Mouse (Mus musculus) layer of hippocampus, adult 9-11 months (tissue): ENCODE measurements around the gene Usp2.
"Not testable (repeated sequence)": the region's sequence is repeated elsewhere in the genome, so short reads cannot be mapped to it uniquely, and the experiment has no call there.

Experiments used
- DNase-seq: peaks from one replicate; pipeline ENCODE4 v3.0.0; 2022

Gene Usp2

DNA sequence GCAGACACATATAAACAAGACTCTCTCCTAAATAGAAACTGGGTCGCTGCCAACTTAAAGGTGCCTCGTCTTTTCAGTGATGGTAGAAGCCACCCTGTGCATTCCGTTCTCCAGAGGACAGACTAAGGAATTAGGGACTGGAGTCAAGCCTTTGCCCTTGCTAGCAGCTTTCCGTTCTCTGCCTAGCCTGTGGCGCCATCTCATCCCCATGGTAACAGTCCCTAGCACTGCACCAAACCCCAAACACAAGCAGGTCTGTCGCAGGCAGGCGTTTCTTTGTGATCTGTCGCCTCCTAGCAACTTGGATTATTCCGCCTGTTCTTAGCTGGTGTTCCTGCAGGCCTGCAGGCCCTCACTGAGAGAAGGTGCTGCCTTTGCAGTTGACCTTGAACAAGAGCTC lies 29.7 kb downstream of the Usp2 start:
- DNase-seq: peak; percentile 79

DNA sequence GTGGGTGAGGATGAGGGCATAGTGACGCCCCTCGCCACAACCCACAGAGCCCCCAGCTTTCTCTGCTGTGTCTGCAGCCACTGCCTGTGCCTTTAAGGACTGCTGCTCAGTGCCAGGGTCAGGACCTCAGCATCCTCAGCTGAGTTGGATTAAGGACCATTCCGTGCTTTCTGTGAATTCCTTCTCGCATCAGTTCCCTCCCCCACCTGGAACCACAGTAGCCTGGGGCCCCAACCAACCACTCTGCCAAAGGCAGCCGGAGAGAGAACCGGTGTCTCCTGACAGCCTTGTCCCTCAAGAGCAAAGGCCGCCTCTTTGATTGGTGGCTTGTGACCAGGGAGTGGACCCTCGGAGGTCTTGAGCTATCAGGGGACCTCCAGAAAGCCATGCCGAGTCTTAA lies 34.7 kb downstream of the Usp2 start, which contains the start of gene Mfrp:
Gene Mfrp (plus strand): TSS at position 240 of the 400 bp plus-strand sequence.
- DNase-seq: no peak

DNA sequence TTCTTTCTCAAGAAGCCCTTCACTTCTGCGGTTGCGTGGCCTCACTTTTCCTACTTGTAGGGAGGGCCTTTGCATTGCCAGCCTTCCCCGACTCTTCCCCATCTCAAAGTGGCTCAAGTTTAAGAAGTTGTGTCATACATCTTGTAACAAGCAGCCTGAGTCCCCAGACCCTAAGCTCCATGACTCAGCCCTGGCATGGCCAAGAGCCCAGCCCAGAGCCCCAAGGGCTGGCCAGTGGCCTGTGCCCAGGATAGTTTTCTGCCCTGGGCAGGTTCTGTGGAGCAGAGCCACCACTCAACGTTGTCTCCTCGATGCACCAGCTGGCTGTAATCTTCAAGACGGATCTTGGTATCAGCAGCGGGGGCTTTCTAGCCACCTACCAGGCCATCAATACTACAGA lies 38.1 kb downstream of the Usp2 start:
- DNase-seq: no peak

DNA sequence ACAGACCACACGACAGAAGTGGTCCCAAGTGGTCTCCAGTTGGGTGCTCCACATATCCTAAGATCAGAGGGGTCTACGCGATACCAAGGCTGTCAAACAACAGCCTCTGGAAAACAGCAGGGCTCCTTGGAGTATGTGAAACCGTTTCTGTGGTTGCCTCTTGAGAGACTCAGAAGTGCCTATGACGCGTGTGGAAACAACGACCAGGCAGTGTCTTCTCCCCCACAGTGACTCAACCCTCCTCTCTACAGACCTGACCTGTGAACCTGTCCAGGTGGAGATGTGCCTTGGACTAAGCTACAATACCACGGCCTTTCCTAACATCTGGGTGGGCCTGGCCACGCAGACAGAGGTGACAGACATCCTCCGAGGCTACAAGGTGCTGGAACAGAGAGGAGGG lies 39.0 kb downstream of the Usp2 start:
- no peak for DNase-seq

DNA sequence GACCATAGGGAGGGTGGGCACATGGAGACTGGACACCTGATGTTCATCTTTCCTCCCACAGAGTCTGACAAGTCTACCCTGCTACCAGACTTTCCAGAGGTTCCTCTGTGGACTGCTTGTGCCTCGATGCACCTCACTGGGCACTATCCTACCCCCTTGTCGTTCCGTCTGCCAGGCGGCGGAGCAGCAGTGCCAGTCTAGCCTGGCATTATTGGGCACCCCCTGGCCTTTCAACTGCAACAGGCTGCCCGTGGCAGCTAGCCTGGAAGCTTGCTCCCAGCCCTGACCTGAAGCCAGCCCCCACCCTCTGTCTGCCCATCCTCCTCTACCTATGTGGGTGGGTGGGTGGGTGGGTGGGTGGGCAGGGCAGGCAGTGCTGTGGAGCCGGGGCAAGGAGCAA lies 39.4 kb downstream of the Usp2 start:
- DNase-seq: no peak

DNA sequence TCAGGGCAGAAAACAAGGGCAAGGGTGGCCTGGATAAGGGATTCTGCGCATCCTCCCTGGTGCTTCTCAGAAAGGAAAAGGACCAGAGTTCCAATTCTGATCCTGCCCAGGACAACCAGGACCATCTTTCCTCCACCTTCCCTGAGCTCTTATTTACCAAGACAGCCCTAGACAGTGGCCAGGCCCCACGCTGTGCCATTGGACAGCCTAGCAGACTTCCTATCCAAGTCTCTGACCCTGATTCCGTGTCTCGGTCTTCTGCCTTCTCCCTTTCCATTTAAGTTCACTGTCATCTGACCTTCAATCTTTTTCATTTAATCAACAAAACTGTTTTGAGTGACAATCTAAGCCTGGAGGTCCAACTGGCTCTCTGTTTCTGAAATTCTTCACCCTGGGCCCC lies 39.8 kb downstream of the Usp2 start:
- no peak for DNase-seq

DNA sequence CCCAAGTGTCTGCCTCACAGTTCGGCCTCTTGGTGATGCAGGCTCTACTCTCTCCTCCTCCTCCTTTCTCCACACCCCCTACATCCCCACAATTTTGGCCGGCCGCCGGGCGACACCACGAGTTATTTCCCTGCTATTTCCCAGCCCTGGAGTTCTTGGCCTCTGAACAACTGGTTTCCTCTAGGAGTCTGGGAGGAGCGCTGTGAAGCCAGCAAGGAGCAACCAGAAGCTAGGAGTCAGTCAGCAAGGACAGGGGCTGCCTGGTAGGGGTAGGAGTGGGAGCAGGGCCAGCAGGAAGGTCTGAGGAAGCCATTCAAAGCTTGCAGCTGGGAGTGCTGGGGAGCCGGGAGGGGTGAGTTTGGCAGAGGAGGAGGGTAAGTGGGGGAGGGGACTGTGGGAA lies 40.3 kb downstream of the Usp2 start, which contains the start of gene C1qtnf5:
Gene C1qtnf5 (plus strand): TSS at position 136 of the 400 bp plus-strand sequence.
- peak; percentile 82 for DNase-seq

DNA sequence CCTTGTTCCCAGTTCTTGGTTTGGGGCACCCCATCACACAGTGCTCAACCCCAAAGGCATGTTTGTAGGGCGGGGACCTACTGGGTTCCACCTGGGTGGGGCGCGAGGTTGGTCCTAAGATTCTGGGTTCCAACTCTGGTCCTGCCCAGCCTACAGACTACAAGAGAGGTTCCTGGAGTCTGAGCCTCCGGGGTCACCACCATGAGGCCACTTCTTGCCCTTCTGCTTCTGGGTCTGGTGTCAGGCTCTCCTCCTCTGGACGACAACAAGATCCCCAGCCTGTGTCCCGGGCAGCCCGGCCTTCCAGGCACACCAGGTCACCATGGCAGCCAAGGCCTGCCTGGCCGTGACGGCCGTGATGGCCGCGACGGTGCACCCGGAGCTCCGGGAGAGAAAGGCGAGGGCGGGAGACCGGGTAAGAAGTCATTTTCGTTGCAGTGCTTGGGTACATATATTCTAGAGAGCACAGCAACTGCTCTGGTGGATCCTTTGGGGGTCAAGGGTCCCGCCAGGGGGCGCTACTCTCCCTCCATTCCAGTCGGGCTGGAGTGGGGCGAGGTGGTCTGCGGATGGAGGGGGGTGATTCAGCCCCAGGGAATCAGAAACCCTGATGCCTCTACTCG lies 40.8 kb downstream of the Usp2 start:
- DNase-seq: no peak

DNA sequence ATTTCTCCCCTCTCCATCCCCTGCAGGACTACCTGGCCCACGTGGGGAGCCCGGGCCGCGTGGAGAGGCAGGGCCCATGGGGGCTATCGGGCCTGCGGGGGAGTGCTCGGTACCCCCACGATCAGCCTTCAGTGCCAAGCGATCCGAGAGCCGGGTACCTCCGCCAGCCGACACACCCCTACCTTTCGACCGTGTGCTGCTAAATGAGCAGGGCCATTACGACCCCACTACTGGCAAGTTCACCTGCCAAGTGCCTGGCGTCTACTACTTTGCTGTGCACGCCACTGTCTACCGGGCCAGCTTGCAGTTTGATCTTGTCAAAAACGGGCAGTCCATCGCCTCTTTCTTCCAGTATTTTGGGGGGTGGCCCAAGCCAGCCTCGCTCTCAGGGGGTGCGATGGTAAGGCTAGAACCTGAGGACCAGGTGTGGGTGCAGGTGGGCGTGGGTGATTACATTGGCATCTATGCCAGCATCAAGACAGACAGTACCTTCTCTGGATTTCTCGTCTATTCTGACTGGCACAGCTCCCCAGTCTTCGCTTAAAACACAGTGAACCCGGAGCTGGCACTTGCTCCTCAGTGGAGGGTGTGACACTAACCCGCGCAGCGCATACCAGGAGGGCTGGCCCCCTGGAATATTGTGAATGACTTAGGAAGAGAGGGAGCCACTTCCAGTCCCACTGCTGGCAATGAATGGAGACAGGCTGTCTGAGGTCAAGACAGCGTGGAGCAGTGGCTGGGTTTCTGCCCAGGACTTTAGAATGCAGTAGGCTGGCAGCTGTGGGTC lies 41.6 kb downstream of the Usp2 start:
- DNase-seq: no peak

DNA sequence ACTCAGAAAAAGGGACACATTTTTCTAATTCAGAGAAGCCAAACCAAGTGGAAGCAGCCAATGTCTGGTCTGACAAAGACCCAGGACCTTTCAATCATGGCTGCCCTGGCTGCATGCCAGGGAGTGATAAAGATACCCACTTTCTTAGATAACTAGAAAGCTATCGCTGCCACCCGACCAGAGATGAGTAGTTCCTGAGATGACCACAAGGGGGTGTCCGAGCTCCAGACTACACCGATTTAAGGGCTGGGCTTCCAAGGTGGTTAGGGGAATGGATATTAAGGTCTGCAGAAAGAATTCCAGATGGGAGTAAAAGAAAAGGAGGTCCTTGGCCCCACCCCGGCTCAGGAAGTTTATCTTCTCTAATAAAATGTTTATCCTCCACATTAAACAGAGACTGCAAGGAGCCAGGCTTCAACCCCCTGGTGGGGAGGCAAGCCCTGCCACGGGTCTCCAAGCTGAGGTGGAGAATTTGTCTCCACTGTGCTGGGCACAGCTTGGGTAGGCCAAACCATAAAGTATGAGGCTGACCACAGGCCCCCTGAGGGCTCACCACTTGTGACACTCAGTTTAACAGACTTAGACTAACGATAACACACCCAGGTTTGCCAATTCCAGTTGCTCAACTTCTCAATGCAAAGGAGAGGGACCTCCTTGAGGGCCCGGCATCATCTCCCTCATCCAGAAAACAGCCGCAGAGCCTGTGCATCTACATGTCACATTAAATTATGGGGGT lies 42.7 kb downstream of the Usp2 start:
- DNase-seq: peak; percentile 67

DNA sequence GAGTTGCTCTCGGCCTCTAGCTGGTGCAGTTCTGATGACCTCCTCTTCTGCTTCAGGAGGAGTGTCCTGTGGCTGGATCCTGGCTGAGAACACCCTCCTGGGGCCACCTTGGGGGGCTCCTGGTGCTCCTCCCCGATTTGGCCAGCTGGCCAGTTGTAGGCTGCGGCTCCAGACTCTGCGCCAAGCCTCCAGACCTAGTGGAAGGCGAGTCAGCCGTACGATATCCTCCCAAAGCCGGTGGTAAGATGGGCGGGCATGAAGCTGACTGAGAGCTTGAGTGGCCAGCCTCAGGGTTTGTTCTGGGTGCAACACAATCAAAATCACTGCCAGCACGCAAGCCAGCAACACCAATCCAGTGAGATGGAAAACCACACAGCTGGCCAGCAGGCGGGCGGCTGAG lies 45.1 kb downstream of the Usp2 start:
- DNase-seq: not testable (repeated sequence)

DNA sequence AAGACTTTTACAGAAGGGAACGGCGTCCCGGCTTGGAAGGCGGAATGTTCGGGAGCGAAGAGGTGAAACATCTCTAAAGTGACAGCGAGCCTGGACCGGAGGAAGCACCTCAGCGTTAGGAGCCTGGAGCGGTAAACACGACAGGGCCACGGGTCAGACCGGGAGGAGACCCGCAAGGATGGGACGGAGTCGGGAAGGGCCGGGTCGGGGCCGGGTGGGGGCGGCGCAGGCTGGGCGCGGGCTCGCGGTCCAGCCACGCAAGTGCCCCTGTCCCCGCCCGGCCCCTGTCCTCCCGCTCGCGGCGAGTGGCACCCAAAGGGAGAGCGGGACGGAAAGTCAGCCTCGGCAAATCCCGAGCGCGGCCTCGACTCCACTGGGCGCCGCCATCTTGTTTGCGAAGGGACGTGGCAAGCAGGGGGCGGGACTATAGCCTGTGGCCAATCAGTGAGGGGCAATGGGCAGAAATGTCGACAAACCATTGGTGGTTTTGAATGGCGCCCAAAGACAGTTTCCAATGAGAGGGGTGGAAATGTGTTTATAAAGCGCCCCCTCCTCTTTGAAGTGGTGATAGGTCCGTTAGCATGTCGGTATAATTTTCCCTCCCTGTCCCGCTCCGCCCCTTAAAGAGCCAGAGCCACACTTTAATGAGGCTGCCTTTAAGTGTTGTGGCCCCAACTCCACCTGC lies 46.4 kb downstream of the Usp2 start, which contains the start of the genes Gm49380 and Rnf26:
Gene Gm49380 (minus strand): TSS at position 396 of the 685 bp plus-strand sequence.
Gene Rnf26 (minus strand): TSS at position 413 of the 685 bp plus-strand sequence.
- peak; percentile 98 for DNase-seq

DNA sequence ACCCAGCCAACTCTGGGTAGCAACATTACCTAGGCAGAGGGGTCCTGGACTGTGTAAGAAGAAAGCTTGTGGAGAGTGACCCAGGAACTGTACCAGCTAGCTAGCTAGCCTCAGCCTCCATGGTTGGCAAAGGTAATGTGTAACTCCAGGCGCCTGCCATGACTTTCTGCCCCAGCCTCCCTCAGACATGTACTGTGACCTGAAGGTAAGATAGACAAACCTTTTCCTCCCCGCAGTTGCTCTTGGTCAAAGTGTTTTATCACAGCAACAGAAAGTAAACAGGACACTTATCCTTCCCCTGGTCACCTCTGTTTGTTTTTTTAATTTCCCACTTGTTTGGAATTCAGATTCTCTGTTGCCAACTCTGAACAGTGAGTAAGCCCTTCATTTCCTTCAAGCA lies 47.6 kb downstream of the Usp2 start:
- DNase-seq: no peak

DNA sequence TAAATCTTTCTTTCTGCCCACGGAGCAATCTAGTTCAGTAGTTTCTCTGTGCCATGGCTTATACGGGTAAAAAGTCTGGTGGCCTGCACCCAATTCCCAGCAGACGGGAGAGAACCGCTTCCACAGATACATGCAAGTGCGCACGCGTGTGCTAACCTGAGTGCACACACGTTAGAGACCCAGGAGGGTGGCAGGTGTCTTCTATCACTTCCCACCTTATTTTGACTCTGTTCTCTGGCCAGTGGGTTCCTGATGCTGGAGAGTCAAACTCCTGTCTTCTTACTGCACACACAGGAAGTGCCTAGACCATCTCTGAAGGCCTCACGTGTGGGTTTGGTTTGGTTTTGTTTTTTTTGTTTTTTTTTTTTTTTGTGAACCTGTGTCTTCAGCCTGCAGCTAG lies 48.8 kb downstream of the Usp2 start:
- no peak for DNase-seq

DNA sequence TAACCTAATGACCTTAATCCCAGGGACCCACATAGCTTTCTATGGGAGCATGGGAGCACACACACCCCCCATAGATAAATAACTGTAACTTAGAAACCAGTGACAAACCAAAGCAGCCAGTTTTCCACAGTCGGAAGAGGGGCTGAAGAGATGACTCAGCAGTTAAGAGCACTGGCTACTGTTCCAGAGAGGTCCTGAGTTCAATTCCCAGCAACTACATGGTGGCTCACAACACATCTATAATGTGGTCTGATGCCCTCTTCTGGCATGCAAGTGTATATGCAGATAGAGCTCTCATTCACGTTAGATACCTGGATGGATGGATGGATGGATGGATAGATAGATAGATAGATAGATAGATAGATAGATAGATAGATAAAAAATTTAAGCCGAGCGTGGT lies 49.4 kb downstream of the Usp2 start:
- no peak for DNase-seq

DNA sequence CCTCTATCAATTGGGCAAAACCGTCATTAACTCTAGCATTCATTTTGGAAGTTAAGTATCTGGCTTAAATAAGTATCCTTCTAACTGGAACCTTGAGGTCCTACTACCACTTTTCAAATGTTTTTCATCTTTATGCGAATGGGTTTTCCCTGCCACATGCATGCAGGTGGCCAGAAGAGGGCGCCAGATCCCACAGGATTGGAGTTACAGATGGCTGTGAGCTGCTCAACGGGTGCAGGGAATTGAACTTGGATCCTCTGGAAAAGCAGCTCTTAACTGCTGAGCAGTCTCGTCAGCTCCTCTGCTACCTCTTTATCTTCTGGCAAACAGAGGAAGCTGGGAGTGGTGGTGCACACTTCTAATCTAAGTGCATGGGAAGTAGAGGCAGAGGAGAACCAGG lies 52.2 kb downstream of the Usp2 start:
- no peak for DNase-seq

DNA sequence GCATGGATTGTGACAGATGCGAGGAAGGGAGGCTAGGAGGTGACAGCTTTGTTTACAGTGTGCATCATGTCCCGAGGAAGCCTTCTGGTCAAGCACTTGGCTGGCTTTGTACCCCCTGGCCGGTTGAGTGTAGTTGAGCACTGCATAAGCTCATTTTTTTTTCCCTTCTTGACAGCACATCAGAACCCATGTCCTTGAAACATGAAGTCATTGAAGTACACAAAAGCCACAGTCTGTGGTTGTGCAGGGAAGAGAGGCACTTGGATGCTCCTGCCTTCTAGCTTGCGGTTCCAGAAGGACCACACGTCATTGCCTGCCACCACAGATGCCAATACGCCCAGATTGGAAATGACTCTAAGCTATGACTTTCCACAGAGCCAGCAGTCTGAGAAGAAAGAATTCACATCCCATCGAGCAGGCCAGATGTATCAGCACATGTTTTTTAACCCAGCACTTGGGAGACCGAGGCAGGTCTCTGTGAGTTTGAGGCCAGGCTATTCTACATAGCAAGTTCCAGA lies 53.2 kb downstream of the Usp2 start:
- no peak for DNase-seq

DNA sequence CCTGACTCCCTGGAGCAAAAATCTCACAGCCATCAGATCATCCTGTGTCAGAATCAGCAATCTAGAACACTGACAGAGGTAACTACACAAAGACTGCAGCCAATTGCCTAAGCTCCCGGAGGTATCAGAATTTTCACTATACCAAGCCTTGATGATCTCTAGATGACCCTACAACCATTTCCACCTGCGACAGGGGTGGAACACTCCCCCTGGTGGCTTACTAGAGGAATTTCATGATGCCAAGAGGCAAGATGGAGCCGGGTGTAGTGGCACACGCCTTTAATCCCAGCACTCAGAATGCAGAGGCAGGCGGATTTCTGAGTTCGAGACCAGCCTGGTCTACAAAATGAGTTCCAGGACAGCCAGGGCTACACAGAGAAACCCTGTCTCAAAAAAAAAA lies 57.5 kb downstream of the Usp2 start:
- no peak for DNase-seq

DNA sequence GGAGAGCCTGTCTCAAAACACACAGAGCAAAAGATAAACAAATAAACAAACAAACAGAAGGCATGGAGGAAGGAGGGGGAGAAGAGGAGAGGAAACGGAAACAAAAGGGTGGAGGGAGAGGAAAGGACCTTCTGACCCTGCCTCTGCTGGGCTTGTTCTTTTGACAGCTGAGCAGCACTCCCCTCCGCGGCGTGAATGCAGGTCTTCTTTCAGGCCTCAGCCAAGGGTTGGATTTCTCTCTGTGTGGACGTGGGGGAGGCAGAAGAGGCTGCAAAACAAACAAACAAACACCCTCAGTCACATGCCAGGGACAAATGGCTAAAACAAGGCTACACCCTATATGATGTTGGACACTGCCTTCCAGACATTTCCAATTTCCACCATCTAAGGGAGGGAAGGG lies 58.2 kb downstream of the Usp2 start:
- DNase-seq: no peak

DNA sequence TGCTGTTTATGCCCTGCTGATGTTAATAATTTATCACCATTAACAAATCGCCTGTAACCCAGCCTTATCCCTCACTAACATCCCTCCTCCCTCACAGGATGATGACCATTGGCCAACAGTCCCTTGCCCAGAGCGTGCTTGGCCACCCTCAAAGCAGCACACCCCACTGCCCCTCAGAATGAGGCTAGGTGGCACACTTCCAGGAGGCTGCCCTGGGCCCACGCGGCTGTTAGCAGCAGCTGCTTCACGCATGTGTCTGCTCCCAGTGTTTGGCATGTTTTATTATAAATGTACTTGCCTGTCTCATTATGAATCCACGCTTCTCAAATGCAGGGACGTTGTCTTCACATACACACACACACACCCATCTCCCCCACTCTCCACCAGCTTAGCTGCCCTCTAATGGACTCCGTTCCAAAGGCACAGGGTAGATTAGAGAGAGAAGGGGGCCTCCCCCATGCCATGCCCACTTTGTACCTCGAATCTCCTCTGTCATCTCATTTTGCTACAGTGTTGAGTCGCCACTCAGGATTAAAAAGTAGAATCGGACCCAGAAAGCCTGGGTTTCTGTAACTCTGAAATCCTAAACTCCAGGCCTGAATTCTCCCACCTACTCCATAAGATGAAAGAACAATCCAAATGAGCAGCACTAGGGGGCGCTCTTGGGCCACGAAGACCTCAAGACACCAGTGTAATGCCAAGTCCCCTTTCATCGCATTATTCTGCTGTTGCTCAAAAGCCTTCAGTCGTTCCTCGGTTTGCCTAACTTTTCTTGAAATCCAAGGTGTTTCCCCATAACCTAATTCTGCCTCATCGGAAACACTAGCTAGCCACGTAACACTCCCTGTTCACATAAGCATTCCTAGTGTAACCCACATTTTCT lies 59.0 kb downstream of the Usp2 start:
- peak; percentile 89 for DNase-seq

DNA sequence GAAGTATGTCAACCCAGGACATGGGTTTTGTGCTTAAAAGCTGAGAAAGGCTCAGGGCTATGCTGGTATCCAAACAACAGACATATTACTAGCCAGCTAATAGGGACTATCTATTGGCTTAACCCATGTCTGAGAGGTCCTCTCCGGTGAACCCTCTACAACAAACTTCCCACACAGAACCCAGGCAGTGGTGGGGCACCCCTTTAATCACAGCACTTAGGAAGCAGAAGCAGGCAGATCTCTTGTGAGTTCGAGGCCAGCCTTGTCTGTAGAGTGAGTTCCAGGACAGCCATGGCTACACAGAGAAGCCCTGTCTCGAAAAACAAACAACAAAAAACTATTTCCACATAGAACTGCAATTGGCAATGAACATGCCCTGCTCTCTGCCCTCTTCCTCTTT lies 59.9 kb downstream of the Usp2 start:
- DNase-seq: no peak

DNA sequence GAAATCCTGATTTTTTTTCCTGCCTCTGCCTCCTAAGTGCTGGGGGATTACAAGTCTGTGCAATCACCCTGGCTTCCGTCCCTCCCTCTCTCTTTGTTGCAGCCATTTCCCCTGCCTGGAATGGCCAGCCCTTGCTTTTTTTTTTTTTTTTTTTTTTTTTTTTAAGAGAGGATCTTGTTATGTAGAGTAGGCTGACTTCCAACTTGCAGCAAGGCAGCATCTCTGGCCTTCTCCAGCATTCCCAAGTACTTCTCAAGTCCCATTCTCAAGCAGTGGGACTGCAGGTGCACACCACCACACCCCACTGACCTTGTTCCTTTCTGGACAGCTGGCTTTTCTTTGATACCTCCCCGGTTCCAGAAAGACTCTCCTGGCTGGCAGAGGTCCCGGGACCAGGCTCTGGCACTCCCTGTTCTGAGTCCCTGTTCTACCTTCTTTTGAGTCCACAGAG lies 60.6 kb downstream of the Usp2 start:
- DNase-seq: no peak
